Mouse (Mus musculus) right cerebral cortex, postnatal 14 days (tissue): ENCODE data around the gene Zfp184.
A peak's percentile ranks its signal among the peaks of the same experiment; 100 is the strongest.
"Not testable (repeated sequence)": the region's sequence is repeated elsewhere in the genome, so short reads cannot be mapped to it uniquely, and the experiment has no call there.

Source experiments
- DNase-seq: peaks from one replicate; pipeline ENCODE4 v3.0.0; 2022

The Zfp184 gene

DNA sequence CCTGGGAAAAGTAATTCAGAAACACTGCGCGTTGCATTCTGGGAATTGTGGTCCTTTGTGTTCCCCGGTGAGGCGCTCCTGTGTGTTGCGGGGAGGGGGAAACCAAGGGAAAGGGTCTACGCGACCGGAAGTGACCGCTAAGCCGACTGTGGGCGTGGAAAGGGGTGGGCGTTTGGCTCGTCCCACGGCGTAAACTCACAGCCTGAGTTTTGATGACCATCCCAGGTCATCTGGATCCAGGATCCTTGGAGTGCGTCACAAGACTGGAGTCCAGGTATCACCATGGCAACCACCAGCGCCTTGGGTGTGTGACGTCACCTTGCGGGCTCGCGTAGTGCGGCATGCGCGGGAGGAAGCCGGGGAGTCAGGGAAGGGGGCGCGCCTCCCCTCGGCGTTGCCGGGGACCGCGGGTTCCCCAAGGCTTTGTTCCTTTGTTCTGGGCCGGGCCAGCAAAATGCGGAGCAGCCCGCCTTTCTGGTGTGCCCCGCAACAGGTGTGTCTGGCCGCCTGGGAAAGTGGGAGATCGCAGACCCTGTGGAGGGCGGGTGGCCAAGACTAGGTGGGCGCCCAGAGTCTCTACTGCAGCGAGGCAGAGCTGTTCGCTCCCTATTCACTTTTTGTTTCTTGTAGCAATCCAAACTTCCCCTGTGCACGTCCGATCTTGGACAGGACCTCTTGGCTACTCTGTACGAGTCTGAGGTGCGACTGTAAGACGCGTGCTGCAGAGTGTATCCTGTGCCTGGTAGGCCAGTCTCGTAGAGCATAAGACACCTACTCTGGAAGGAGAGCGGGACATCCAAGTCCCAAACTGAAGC lies at the start of gene Zfp184:
Zfp184 (plus strand) TSS at position 169 of the 815 bp plus-strand sequence.
- DNase-seq = peak; percentile 84

DNA sequence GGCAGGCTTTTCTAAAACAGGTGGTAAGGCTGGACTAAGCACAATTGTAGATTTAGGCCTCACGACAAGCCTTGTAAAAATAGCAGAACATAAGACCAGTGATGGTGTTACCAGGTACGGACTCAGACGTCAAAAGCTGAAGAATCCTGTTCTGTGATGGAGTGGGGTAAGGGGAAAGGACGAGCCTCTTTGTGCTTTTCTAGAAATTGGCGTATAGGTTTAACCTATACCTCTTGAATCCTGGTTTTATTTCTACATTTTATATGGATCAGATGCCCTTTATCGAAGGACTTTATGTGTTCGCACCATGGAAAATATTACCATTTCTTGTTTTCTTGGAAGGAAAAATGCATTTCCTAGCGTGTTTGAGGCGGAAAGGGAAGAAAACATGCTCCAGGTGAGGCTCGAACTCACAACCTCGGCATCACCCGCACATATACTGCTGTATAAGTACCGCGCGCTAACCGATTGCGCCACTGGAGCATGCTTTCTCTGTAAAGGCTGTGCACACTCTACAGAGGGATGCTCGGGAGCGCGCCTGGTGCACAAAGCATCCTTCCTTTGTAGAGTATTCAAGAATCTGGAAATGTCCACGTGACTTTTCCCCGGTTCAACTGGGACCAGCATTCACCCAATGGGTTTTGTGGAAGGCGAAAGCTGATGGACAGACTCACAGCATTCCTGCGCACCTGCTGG lies 48.2 kb upstream of the Zfp184 start:
- peak; percentile 82 for DNase-seq

DNA sequence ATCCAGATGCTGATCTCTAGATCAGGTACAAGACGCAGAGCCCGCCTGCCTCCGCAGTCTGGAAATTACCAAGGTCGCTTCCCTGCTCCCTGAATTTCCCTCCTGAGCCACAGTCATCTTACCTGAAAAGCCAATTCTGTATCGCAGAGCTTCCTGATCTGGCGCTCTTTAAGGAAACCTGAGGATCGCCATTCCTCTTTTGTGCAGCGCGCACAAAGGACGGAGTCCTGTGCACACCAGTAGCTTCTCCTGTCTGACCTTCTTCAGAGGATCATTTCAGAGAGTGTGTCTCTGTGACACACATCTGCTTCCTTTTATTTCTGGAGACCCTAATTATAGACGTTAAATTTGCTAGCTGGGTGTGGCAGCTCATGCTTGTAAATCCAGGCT lies 47.7 kb upstream of the Zfp184 start:
- DNase-seq = no peak

- DNase-seq = not testable (repeated sequence)
Observed at GRCm38 (mm10) chr13:21900870-21901565, 43.9 kb upstream of the Zfp184 start.

- no peak for DNase-seq
Observed at GRCm38 (mm10) chr13:21903500-21903899, 41.4 kb upstream of the Zfp184 start.

- not testable (repeated sequence) for DNase-seq
Observed at GRCm38 (mm10) chr13:21904090-21904489, 40.8 kb upstream of the Zfp184 start.

GRCm38 (mm10) chr13:21906301-21906700 lies 38.6 kb upstream of the Zfp184 start:
- DNase-seq = no peak

- DNase-seq = no peak
Observed at GRCm38 (mm10) chr13:21906946-21907806, 37.7 kb upstream of the Zfp184 start.

DNA sequence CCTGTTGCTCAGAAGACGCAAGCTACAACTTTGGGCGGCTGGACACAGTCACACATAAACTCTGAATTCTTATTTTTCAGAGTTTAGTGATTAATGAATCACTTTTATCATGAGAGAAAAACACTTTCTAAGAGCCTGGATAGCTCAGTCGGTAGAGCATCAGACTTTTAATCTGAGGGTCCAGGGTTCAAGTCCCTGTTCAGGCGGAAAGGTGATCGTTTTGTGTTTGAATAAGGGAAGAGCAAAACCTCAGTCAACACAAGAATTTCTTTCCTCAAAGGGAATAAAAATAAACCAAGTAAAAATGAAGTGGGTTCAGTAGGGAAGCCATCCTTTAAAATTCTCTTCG lies 37.1 kb upstream of the Zfp184 start:
- not testable (repeated sequence) for DNase-seq

DNA sequence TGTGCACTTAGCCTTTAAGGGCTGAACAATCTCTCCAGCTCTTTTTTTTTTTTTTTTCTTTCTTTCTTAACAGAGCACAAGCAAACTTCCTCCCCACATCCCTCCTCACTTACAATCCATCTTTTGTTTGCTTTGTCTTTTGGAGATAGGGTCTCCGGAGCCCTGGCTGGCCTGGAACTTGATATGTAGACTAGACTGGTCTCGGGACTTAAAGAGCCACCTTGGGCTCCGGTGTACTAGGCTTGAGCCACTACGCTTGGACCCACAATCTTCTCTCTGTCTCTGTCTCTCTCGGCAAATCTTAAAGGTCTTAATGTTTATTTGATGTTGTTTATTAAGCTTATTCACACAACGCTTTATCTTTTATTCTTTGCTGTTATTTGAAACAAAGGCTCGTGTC lies 34.2 kb upstream of the Zfp184 start:
- DNase-seq = no peak

DNA sequence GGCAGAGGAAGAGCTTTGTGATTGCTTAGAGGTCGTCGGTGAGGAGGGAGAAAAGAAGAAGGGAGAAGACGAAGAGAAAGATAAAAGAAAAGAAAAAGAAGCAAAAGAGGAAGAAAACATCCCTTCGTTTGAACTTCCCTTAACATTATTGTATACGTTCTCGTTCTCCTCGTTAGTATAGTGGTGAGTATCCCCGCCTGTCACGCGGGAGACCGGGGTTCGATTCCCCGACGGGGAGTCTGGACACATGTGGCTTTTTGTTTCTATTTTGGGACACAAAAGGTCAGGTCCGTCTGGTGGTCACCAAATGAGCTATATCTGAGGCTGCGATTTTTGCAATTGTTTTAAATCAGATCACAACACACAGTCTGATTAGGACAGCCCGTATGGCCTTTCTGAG lies 33.7 kb upstream of the Zfp184 start:
- peak; percentile 44 for DNase-seq

DNA sequence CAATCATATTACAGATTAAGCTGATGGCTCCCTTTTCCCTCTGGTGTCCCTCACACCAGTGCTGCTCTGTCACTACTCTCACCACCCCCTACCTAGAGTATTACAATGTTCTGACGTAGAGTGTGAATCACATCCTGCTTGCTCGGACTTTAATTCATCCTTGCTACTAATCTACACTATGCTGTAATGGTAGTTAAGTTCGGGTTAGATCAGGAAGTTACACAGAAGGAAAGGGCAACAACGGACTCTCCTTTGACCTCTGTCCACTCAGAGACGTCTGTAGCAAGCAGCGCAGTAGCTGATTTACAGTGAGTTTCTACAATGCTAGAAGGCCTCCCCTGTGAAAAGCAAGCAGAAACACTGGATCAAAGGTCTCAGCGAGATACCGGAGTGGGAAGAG lies 31.0 kb upstream of the Zfp184 start:
- no peak for DNase-seq

DNA sequence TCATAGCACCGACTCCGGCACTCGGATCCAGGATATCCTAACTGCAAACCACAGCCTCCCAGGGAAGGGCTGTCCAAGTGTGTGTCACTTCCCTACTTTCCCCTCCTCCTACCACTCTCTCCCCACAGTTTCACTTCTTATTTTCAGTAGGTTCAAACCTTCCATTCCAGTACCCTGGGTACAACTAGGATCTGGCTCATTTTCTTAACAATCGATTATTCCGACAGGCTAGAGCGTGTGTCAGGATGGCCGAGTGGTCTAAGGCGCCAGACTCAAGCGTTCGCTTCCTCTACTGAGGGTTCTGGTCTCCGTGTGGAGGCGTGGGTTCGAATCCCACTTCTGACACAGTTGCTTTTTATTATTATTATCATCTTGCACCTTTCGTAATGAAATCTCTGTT lies 30.3 kb upstream of the Zfp184 start:
- DNase-seq = peak; percentile 18

- DNase-seq = no peak
Observed at GRCm38 (mm10) chr13:21915487-21915886, 29.4 kb upstream of the Zfp184 start.

DNA sequence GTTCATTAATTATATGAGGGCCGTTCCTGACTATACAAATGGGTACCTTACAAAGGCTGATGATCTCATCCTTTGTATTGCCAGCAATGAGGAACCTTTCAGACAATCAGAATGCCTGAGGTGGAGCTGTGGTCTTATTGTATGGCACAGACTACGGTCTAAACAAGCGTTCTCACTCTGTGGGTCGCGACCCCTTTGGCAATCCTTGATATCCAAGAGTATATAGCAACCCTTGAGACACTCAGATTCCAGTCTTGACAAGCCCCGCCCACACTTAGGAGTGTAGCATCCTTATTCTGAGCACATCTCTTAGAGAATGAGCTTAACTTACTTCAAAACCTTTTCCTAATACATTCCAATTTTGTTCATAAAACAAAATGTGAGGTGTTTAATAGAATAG lies 28.8 kb upstream of the Zfp184 start:
- no peak for DNase-seq

- DNase-seq = no peak
Observed at GRCm38 (mm10) chr13:21917040-21917439, 27.9 kb upstream of the Zfp184 start.

DNA sequence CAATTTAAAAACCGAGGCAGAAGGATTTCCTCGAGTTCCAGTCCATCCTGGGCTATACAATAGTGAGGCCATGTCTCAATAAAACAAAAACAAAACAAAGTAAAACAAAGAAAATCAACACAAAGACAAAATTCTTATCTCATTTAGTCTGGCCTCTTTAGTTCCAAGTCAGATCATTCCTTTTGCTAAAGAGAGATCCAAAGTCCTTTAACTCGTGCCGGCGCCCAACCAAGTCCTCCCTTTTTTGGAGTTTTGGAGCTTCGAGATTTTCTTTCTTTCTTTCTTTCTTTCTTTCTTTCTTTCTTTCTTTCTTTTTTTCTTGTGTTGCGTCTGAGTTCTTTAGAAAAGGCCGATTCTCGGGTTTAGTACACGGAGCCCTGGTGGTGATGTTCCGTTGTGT lies 27.4 kb upstream of the Zfp184 start:
- DNase-seq = no peak

GRCm38 (mm10) chr13:21917992-21918391 lies 26.9 kb upstream of the Zfp184 start:
- DNase-seq = no peak

DNA sequence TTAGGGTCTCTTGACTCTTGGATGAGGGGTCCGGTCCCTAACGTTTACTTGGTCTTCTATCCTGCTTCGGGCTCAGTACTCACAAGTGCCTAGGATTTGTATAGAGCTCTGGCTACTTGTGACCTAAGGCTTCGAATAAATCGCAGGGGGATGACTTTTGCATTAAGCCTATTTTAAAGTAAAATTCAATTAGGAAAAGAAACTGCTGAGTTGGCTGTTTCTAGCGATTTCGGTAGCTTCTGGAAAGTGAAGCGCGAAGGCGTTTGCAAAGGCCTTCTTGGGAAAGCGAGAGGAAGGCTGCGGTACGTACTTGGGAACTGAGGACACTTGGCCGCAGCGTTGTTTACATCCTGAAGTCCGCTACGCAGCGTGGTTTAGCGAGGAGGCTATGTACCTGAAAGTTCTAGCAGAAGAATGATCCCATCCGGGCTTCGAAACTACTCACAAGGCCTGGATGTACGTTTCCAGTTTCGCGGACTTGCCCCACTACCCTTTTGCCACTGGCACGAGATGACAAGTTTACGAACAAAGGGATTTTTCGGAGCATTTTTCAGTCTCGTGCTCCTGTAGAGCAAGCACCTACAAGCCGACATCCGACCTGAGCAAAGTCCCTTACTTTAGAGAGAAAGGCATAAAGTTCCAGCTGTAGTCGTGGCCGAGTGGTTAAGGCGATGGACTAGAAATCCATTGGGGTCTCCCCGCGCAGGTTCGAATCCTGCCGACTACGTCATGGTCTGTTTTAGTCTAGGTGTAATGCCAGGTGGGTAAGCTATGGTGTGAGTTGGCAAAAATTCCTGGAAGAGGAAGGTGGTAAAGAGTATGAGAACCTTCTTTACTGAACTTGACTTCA lies 26.1 kb upstream of the Zfp184 start:
- DNase-seq = peak; percentile 22

GRCm38 (mm10) chr13:21919836-21920431 lies 25.0 kb upstream of the Zfp184 start:
- DNase-seq = no peak

- DNase-seq = no peak
Observed at GRCm38 (mm10) chr13:21920681-21921233, 24.1 kb upstream of the Zfp184 start.
